15 mouse cellular contexts compared by ENCODE assay signal in genomic region chr8:54953351-54953750, GRCm38 (mm10). TPM values are rescaled to one million over a fixed set of nuclear protein-coding genes. Genes with fewer than 3 reads are reported as not detected.
DNase-seq lines count a peak whose midpoint lies in the region; ATAC-seq lines count a peak whose summit lies in the region.
"Had no signal": no experiment of that assay in that cellular context is flagged by ENCODE, and none has a peak within 500 bp of the region (broad histone marks: within the 10 kb centered on the region; RNA-seq: fewer than 3 reads in every experiment).

No protein-coding gene starts in this region.

- 0 out of 2 replicates have a peak, but pooled peaks cover 2% of the 10 kb centered on the region for H3K4me1 ChIP-seq in hindbrain, embryonic 12.5 days
- H3K4me1 ChIP-seq in hindbrain, embryonic 11.5 days (replicated peaks; ENCODE audit: control insufficient read depth, insufficient read depth, low read length), result no peaks in the 10 kb centered on the region; the same call in 1 of the 2 replicates
- peaks cover 6% of the 10 kb centered on the region; the same call in 1 of the 2 replicates for H3K4me1 ChIP-seq in forebrain, embryonic 14.5 days (ENCODE audit: control insufficient read depth, insufficient read depth, low read length)
- peaks cover 34% of the 10 kb centered on the region for H3K4me1 ChIP-seq in midbrain, embryonic 10.5 days
- peaks cover 4% of the 10 kb centered on the region; the same call in 1 of the 2 replicates for H3K4me1 ChIP-seq in neural tube, embryonic 14.5 days (ENCODE audit: control insufficient read depth, insufficient read depth, low read length)

- H3K27ac ChIP-seq in hindbrain, embryonic 12.5 days, result peak overlapping the region; percentile 86; the same call in 1 of the 2 replicates
- H3K27ac ChIP-seq in hindbrain, embryonic 11.5 days (ENCODE audit: low read depth, low read length), result no peak overlapping the region
- peak overlapping the region; percentile 97 for H3K27ac ChIP-seq in forebrain, embryonic 14.5 days (ENCODE audit: low read depth, low read length)
- peak overlapping the region; percentile 84; the same call in 1 of the 2 replicates for H3K27ac ChIP-seq in midbrain, embryonic 10.5 days (replicated peaks)
- peak overlapping the region; percentile 98; the same call in 1 of the 2 replicates for H3K27ac ChIP-seq in neural tube, embryonic 14.5 days (ENCODE audit: low read depth, low read length)
- H3K27ac ChIP-seq: neural tube, embryonic 12.5 days had no signal

- H3K27me3 ChIP-seq in hindbrain, embryonic 12.5 days, result no peaks in the 10 kb centered on the region
- no peaks in the 10 kb centered on the region for H3K27me3 ChIP-seq in hindbrain, embryonic 11.5 days (ENCODE audit: control insufficient read depth, insufficient read depth, low read length)
- no peaks in the 10 kb centered on the region for H3K27me3 ChIP-seq in forebrain, embryonic 14.5 days (replicated peaks; ENCODE audit: control insufficient read depth, insufficient read depth, low read length)
- no peaks in the 10 kb centered on the region for H3K27me3 ChIP-seq in midbrain, embryonic 10.5 days (ENCODE audit: low read depth, poor library complexity, severe bottlenecking)
- no peaks in the 10 kb centered on the region for H3K27me3 ChIP-seq in neural tube, embryonic 14.5 days (ENCODE audit: control insufficient read depth, insufficient read depth, low read length)
- H3K27me3 ChIP-seq: neural tube, embryonic 12.5 days had no signal

- H3K4me2 ChIP-seq in hindbrain, embryonic 12.5 days (replicated peaks), result 0 out of 2 replicates have a peak overlapping the region, but pooled peaks have one; percentile 39
- H3K4me2 ChIP-seq in hindbrain, embryonic 11.5 days (replicated peaks; ENCODE audit: low read depth, low read length), result no peak overlapping the region
- peak overlapping the region; percentile 58 for H3K4me2 ChIP-seq in forebrain, embryonic 14.5 days (ENCODE audit: low read length)
- H3K4me2 ChIP-seq in neural tube, embryonic 14.5 days (ENCODE audit: low read depth, low read length), result peak overlapping the region; percentile 60

- no peak for DNase-seq in hindbrain, embryonic 11.5 days (ENCODE audit: low spot score)
- peak; percentile 42 for DNase-seq in forebrain, embryonic 14.5 days (ENCODE audit: low spot score)
- no peak for DNase-seq in midbrain, embryonic 10.5 days (ENCODE audit: low spot score)
- no peak for DNase-seq in right cerebral cortex, adult 18-20 months
- no peak for DNase-seq in spleen, postnatal 4 days (ENCODE audit: low spot score in 2 of 2)
- DNase-seq: adrenal gland, postnatal 25 days; gastrocnemius, postnatal 14 days; kidney, adult 2 months; kidney, postnatal 36 days; liver; liver, postnatal 0 days; thymus, postnatal 36 days had no signal

- no peaks in the 10 kb centered on the region for H3K36me3 ChIP-seq in hindbrain, embryonic 12.5 days
- no peaks in the 10 kb centered on the region for H3K36me3 ChIP-seq in hindbrain, embryonic 11.5 days (ENCODE audit: control insufficient read depth, insufficient read depth, low read length)
- no peaks in the 10 kb centered on the region for H3K36me3 ChIP-seq in forebrain, embryonic 14.5 days (ENCODE audit: control insufficient read depth, insufficient read depth, low read length)
- H3K36me3 ChIP-seq in midbrain, embryonic 10.5 days, result no peaks in the 10 kb centered on the region
- no peaks in the 10 kb centered on the region for H3K36me3 ChIP-seq in neural tube, embryonic 14.5 days (ENCODE audit: control insufficient read depth, insufficient read depth, low read length)
- H3K36me3 ChIP-seq: neural tube, embryonic 12.5 days had no signal

- no peak overlapping the region for H3K4me3 ChIP-seq in hindbrain, embryonic 12.5 days
- no peak overlapping the region for H3K4me3 ChIP-seq in hindbrain, embryonic 11.5 days (ENCODE audit: low read depth, low read length)
- peak overlapping the region; percentile 55; the same call in 1 of the 2 replicates for H3K4me3 ChIP-seq in forebrain, embryonic 14.5 days (ENCODE audit: low read depth, low read length)
- H3K4me3 ChIP-seq in midbrain, embryonic 10.5 days, result no peak overlapping the region
- H3K4me3 ChIP-seq in neural tube, embryonic 14.5 days (ENCODE audit: low read depth, low read length), result no peak overlapping the region
- H3K4me3 ChIP-seq: neural tube, embryonic 12.5 days had no signal

- H3K9ac ChIP-seq in hindbrain, embryonic 12.5 days, result no peak overlapping the region
- H3K9ac ChIP-seq in hindbrain, embryonic 11.5 days (ENCODE audit: low read depth, low read length), result no peak overlapping the region
- 0 out of 2 replicates have a peak overlapping the region, but pooled peaks have one; percentile 17 for H3K9ac ChIP-seq in forebrain, embryonic 14.5 days (ENCODE audit: low read length)
- H3K9ac ChIP-seq in neural tube, embryonic 14.5 days (replicated peaks; ENCODE audit: low read depth, low read length), result peak overlapping the region; percentile 80; the same call in 1 of the 2 replicates
- H3K9ac ChIP-seq: liver, postnatal 0 days; neural tube, embryonic 12.5 days had no signal

- no peaks in the 10 kb centered on the region for H3K9me3 ChIP-seq in hindbrain, embryonic 12.5 days (replicated peaks)
- no peaks in the 10 kb centered on the region for H3K9me3 ChIP-seq in hindbrain, embryonic 11.5 days (ENCODE audit: control insufficient read depth, low read length)
- no peaks in the 10 kb centered on the region for H3K9me3 ChIP-seq in forebrain, embryonic 14.5 days (replicated peaks; ENCODE audit: control insufficient read depth, low read length)
- H3K9me3 ChIP-seq in midbrain, embryonic 10.5 days (replicated peaks), result no peaks in the 10 kb centered on the region
- no peaks in the 10 kb centered on the region for H3K9me3 ChIP-seq in neural tube, embryonic 14.5 days (ENCODE audit: control insufficient read depth, low read length)
- H3K9me3 ChIP-seq: neural tube, embryonic 12.5 days had no signal

- ATAC-seq in hindbrain, embryonic 12.5 days (ENCODE audit: low FRiP score), result no peak
- ATAC-seq in hindbrain, embryonic 11.5 days (ENCODE audit: low FRiP score), result no peak
- no peak for ATAC-seq in forebrain, embryonic 14.5 days
- ATAC-seq in neural tube, embryonic 14.5 days (ENCODE audit: low read depth), result no peak
- ATAC-seq: liver, postnatal 0 days had no signal

- 78% methylated on average over 2 of the region's 2 CpGs for WGBS in hindbrain, embryonic 12.5 days
- 85% methylated on average over 2 of the region's 2 CpGs for WGBS in hindbrain, embryonic 11.5 days
- WGBS in forebrain, embryonic 14.5 days, result 57% methylated on average over 2 of the region's 2 CpGs
- 80% methylated on average over 2 of the region's 2 CpGs for WGBS in midbrain, embryonic 10.5 days
- 58% methylated on average over 2 of the region's 2 CpGs for WGBS in neural tube, embryonic 14.5 days

RNA-seq across cellular contexts. Expression of gene Gpm6a, which starts 1.3 kb away (rescaled TPM):
- 144 and 157 TPM in 2 replicates for polyA plus RNA-seq in hindbrain, embryonic 12.5 days (2016; fragmentation: Nextera tagmentation; extraction: Ambion mirVana)
- 99.4 and 103 TPM in 2 replicates for polyA plus RNA-seq in hindbrain, embryonic 11.5 days (2014; fragmentation: Nextera tagmentation; extraction: Ambion mirVana)
- polyA plus RNA-seq in forebrain, embryonic 14.5 days (2014; fragmentation: Nextera tagmentation; extraction: Ambion mirVana), result 644 and 774 TPM in 2 replicates
- 46.6 and 93.3 TPM in 2 replicates for polyA plus RNA-seq in midbrain, embryonic 10.5 days (2016; fragmentation: Nextera tagmentation; extraction: Ambion mirVana)
- polyA plus RNA-seq in neural tube, embryonic 14.5 days (2014; fragmentation: Nextera tagmentation; extraction: Ambion mirVana), result 484 and 610 TPM in 2 replicates

Comparison
In these comparisons a context has a peak if more than half of its experiments do, and no peak if none do; other contexts are left out.
1. H3K9ac ChIP-seq: peak in forebrain, embryonic 14.5 days (single experiment) and neural tube, embryonic 14.5 days (single experiment); none in hindbrain, embryonic 12.5 days (single experiment) and hindbrain, embryonic 11.5 days (single experiment).